Mouse (Mus musculus) lung, embryonic 16.5 days (tissue): ENCODE measurements around the gene Pkhd1. TPM values are rescaled to one million over a fixed set of nuclear protein-coding genes. Genes with fewer than 3 reads are reported as not detected.

Source experiments
- ATAC-seq: fragments of 200-750 bp; cut with Nextera tagmentation; 2 replicates; pipeline ENCODE4 v1.8.0; 2017; ENCODE audit warnings: low read depth, mild to moderate bottlenecking, moderate library complexity
- H3K27ac ChIP-seq: fragments of 300-500 bp; sonication (generic); 2 replicates; pipeline ENCODE4 v1.5.1; 2014; ENCODE audit warnings: mild to moderate bottlenecking, control low read depth, low read length
- H3K27me3 ChIP-seq: fragments of 300-500 bp; sonication (generic); 2 replicates; pipeline ENCODE4 v1.6.1; 2014; ENCODE audit warnings: low read depth, low read length, mixed read lengths; ENCODE audit not compliant: control insufficient read depth, insufficient read depth
- H3K36me3 ChIP-seq: fragments of 300-500 bp; sonication (generic); 2 replicates; pipeline ENCODE4 v1.6.1; 2014; ENCODE audit warnings: low read length; ENCODE audit not compliant: control insufficient read depth, insufficient read depth
- H3K4me1 ChIP-seq: fragments of 300-500 bp; sonication (generic); replicated peaks from 2 replicates; pipeline ENCODE4 v1.6.1; 2014; ENCODE audit warnings: low read length, mixed read lengths; ENCODE audit not compliant: control insufficient read depth, insufficient read depth
- H3K4me2 ChIP-seq: fragments of 300-500 bp; sonication (generic); 2 replicates; pipeline ENCODE4 v1.6.1; 2014; ENCODE audit warnings: low read depth, low read length, control low read depth
- H3K4me3 ChIP-seq: fragments of 300-500 bp; sonication (generic); 2 replicates; pipeline ENCODE4 v1.5.1; 2014; ENCODE audit warnings: mild to moderate bottlenecking, low read length, control low read depth
- H3K9ac ChIP-seq: fragments of 300-500 bp; sonication (generic); 2 replicates; pipeline ENCODE4 v1.6.1; 2014; ENCODE audit warnings: low read length, control low read depth
- H3K9me3 ChIP-seq: fragments of 300-500 bp; sonication (generic); 2 replicates; pipeline ENCODE4 v1.6.1; 2016; ENCODE audit warnings: low read length; ENCODE audit not compliant: control insufficient read depth
- WGBS: fragments of 180-500 bp; shearing (Covaris S2); extraction: QIAGEN DNeasy Blood & Tissue Kit; methylation state at CpG from one replicate; pipeline ENCODE4 v1.1.7; 2014; 5-methylcytosine and 5-hydroxymethylcytosine counted together
- polyA plus RNA-seq: library from polyadenylated mRNA; unstranded; fragments of >200 nt; fragmentation: Nextera tagmentation; extraction: Ambion mirVana; gene quantifications from 2 replicates; pipeline ENCODE4 v1.2.1, GENCODE M21; 2015

Gene Pkhd1
- polyA plus RNA-seq, 1 experiment from 2014 or later, result 0.80 TPM

DNA sequence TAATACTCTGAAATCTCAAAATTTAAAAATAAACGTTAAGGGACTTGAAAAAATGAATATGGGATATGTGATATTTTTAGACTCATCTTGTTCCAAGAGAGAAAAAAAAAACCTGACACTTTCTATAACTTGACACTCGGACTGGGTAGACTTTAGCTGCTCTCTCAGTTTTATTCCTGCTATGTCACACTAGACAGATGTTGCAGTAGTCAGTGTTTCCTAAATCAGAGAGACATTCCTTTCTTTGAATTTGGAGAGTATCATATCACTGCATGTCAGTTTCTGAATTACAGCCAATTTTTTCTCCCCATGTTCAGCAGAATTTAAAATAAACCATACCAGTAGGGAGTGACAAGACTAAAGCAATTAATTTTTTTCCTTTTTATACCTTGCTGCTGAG is 2.7 kb upstream of the Pkhd1 start:
- no peak overlapping the region for H3K27ac ChIP-seq
- H3K4me3 ChIP-seq, result no peak overlapping the region
- no peak for ATAC-seq
- H3K36me3 ChIP-seq, result no peaks in the 10 kb centered on the region
- no peaks in the 10 kb centered on the region for H3K4me1 ChIP-seq
- H3K9me3 ChIP-seq, result no peaks in the 10 kb centered on the region
- 36% methylated on average over 2 of the region's 2 CpGs for WGBS
- no peaks in the 10 kb centered on the region for H3K27me3 ChIP-seq
- no peak overlapping the region for H3K4me2 ChIP-seq
- no peak overlapping the region for H3K9ac ChIP-seq

DNA sequence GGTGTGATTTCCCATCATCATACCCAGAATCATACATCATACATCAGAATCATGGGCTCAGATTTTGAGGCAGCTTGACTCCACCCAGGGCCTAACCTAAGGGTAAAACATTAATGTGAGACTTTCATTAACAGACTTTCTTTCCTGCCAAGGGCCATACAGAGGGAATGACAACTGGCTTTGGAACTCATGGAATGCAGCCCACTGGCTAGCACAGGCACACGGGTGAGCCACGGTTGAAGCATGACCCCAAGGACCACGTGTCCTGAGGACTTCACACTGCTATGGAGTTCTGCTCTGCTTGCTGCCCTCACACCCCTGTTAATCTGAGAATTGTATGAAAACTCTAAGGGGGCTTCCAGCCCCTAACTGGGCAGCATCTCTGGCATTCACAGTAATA is 1.5 kb upstream of the Pkhd1 start:
- WGBS, result 36% methylated on average over 3 of the region's 3 CpGs
- H3K27ac ChIP-seq, result no peak overlapping the region
- no peak overlapping the region for H3K9ac ChIP-seq
- H3K4me1 ChIP-seq, result no peaks in the 10 kb centered on the region
- no peaks in the 10 kb centered on the region for H3K36me3 ChIP-seq
- no peak overlapping the region for H3K4me2 ChIP-seq
- no peak overlapping the region for H3K4me3 ChIP-seq
- ATAC-seq, result peak; percentile 60
- H3K27me3 ChIP-seq, result no peaks in the 10 kb centered on the region
- H3K9me3 ChIP-seq, result no peaks in the 10 kb centered on the region

DNA sequence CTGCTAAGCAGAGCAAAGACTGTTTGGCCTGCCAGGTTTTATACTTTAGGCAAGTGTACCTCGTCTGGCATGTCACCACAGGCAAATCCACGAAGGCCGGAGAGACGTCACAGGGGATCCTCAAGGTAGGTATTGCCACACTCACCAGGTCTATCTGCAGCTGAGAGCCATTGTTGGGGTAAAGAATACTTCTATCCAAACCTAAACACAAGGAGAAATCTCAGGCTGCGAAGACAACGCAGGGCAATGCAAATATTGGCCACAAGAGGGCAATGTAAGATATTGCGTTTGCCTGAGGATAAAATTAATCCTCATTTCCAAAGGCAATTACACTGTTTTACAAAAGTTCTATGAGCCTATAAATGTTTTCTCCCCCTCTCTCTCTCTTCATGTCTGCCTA is 5.2 kb downstream of the Pkhd1 start:
- 25% methylated on average over 7 of the region's 7 CpGs for WGBS
- H3K9ac ChIP-seq, result no peak overlapping the region
- H3K27ac ChIP-seq, result no peak overlapping the region
- ATAC-seq, result no peak
- H3K4me2 ChIP-seq, result no peak overlapping the region
- H3K36me3 ChIP-seq, result no peaks in the 10 kb centered on the region
- H3K27me3 ChIP-seq, result no peaks in the 10 kb centered on the region
- H3K4me3 ChIP-seq, result no peak overlapping the region
- no peaks in the 10 kb centered on the region for H3K9me3 ChIP-seq
- H3K4me1 ChIP-seq, result no peaks in the 10 kb centered on the region

DNA sequence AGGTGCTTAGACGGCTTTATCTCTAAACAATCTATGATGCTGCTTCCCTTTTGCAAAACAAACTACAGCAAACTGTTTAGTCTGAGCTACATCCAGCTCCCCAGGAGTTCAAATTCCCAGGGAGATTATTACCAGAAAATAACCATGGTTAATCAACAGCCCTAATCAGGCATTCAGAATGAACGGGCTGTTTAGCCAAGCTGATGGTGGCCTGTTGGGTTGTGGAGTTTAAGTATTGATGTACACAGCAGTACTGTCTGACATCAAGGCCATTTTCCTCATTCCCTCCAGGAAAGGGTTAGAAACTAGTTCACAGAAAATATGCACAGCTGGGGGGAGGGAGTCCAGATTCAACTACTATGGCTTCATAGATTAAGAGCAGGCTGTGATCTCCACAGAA is 12.4 kb downstream of the Pkhd1 start:
- Histone ChIP-seq H3K4me1 (no peaks in the 10 kb centered on the region), H3K27me3 (no peaks in the 10 kb centered on the region), H3K9ac (no peak overlapping the region), H3K9me3 (no peaks in the 10 kb centered on the region), H3K4me3 (no peak overlapping the region), H3K27ac (no peak overlapping the region), H3K36me3 (no peaks in the 10 kb centered on the region), H3K4me2 (no peak overlapping the region)
- ATAC-seq, result no peak
- WGBS, result 73% methylated on average over 2 of the region's 2 CpGs

DNA sequence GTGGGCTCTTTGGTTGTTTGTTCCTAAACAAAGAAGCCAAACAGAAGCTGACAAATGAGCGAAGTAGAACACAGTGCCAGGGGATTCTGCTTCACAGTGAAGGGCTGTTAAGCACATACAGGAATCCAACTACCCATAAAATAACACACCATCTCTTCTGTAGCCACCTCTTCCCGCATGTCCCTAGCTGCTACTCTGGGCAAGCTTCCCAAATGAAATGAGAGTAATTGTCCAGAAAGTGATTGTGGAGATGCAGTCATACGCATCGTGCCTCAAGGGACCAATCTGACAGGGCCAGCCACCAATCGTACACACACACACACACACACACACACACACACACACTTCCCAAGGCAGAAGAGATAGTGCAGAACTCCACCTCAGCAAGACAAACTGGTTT is 27.4 kb downstream of the Pkhd1 start:
- 79% methylated on average over 5 of the region's 5 CpGs for WGBS
- no peak for ATAC-seq
- H3K9me3 ChIP-seq, result no peaks in the 10 kb centered on the region
- H3K27me3 ChIP-seq, result no peaks in the 10 kb centered on the region
- no peak overlapping the region for H3K9ac ChIP-seq
- H3K4me1 ChIP-seq, result no peaks in the 10 kb centered on the region
- no peaks in the 10 kb centered on the region for H3K36me3 ChIP-seq
- no peak overlapping the region for H3K4me2 ChIP-seq
- H3K4me3 ChIP-seq, result no peak overlapping the region
- no peak overlapping the region for H3K27ac ChIP-seq

DNA sequence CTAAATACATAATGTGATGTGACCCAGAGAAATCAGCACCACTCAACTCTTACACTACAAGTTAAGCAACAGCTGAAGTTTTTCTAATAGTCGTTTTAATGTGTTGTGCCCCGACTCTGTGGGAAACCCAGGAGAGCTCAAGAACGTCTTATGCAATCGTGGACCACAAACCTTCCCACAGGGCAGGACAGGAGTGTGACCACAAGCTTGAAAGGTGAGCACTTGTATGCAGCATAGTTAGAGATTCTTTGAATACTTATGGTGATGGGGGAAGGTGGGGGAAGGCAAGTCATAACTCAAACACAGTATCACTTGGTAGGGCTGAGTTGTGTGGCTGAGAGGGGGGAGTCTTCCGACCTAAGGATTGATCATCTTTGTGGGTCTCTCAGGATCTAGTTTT is 46.4 kb downstream of the Pkhd1 start:
- whole genome bisulfite sequencing, result 62% methylated on average over 5 of the region's 5 CpGs
- Histone ChIP-seq H3K27me3 (no peaks in the 10 kb centered on the region), H3K9ac (no peak overlapping the region), H3K9me3 (no peaks in the 10 kb centered on the region), H3K4me2 (no peak overlapping the region), H3K4me3 (no peak overlapping the region), H3K36me3 (no peaks in the 10 kb centered on the region), H3K27ac (no peak overlapping the region), H3K4me1 (no peaks in the 10 kb centered on the region)
- ATAC-seq, result no peak

DNA sequence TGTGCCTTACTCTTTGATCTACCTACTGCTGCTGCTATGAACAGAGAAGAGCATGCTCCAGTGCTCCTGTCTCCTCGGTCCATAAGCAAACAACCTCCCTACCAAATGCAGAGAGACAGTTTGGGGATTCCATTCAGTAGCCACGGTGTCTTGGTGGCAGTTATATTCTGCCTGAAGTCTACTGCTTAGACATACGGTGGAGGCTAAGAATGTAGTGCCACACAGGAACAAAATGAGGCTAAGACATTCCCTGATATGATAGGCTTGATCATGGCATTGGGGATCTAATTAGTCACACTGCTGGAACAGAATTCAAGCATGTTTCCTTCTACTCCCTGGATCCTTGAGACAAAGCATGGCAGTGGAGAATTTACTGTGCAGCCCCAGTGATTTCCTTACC is 48.4 kb downstream of the Pkhd1 start:
- Histone ChIP-seq H3K4me1 (no peaks in the 10 kb centered on the region), H3K36me3 (no peaks in the 10 kb centered on the region), H3K9ac (no peak overlapping the region), H3K4me2 (no peak overlapping the region), H3K27ac (no peak overlapping the region), H3K9me3 (no peaks in the 10 kb centered on the region), H3K4me3 (no peak overlapping the region), H3K27me3 (no peaks in the 10 kb centered on the region)
- no peak for ATAC-seq
- WGBS, result 63% methylated on average over 3 of the region's 3 CpGs

DNA sequence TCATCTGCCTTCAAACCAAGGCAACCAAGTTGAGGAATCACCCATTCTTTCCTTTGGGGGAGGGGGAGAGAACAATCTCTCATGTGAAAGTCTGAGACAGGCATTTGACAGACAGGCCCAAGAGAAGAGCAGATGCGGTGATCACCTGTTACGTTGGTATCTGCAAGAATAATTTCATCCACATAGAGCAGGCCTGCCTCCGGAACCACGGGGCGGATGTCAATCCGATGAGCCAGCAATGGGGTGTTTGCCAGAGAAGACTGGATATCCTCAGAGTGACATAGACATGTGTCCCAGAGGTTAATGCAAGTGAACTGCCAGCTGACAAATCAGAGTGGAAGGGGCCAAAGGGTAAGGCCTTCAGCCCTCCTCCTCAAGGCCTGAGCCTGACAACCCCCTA is 59.4 kb downstream of the Pkhd1 start:
- H3K9me3 ChIP-seq, result no peaks in the 10 kb centered on the region
- no peaks in the 10 kb centered on the region for H3K4me1 ChIP-seq
- no peak overlapping the region for H3K4me3 ChIP-seq
- no peak overlapping the region for H3K9ac ChIP-seq
- no peaks in the 10 kb centered on the region for H3K36me3 ChIP-seq
- 82% methylated on average over 6 of the region's 6 CpGs for WGBS
- H3K4me2 ChIP-seq, result no peak overlapping the region
- no peaks in the 10 kb centered on the region for H3K27me3 ChIP-seq
- ATAC-seq, result no peak
- H3K27ac ChIP-seq, result no peak overlapping the region

DNA sequence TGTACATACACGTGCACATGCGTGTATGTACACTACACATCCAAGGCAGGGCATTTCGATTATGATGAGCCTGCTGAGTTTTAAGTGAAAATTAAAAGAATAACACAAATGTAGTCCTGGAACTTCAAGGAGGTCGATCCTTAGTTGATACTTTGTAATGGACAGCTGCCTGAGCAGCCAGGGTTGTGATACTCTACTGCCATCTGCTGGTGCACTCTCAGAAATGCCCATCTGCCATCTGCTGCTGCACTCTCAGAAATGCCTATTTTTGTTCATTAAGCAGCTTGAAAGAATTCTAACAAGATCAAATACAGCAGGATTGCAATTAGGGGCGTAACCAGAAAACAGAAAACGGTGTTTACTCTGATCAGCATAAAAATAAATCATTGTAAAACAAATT is 63.5 kb downstream of the Pkhd1 start:
- no peak overlapping the region for H3K27ac ChIP-seq
- H3K9ac ChIP-seq, result no peak overlapping the region
- no peaks in the 10 kb centered on the region for H3K9me3 ChIP-seq
- H3K4me1 ChIP-seq, result no peaks in the 10 kb centered on the region
- H3K4me2 ChIP-seq, result no peak overlapping the region
- no peaks in the 10 kb centered on the region for H3K27me3 ChIP-seq
- WGBS, result 25% methylated on average over 6 of the region's 6 CpGs
- no peaks in the 10 kb centered on the region for H3K36me3 ChIP-seq
- H3K4me3 ChIP-seq, result no peak overlapping the region
- no peak for ATAC-seq

DNA sequence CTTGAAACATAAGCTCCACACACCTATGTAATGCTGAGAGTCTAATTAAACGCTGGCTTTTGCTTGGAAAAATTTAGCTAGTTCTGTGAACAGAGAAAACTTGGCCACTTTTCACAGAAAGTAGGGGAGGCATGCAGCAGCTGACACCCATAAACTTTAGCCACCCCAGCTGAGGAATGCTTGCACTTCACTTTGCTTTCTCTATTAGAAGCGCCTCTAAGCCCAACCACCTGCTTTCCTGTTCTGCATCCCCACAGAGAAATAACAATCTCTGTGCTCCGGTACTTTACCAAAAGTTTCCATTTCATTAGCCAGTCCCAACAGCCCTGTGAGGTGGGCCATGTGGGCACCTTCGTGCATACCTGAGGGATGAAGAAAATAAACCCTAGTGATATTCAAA is 66.5 kb downstream of the Pkhd1 start:
- Histone ChIP-seq H3K9me3 (no peaks in the 10 kb centered on the region), H3K4me2 (no peak overlapping the region), H3K36me3 (no peaks in the 10 kb centered on the region), H3K9ac (no peak overlapping the region), H3K27ac (no peak overlapping the region), H3K4me1 (no peaks in the 10 kb centered on the region), H3K4me3 (no peak overlapping the region), H3K27me3 (no peaks in the 10 kb centered on the region)
- ATAC-seq, result no peak
- 68% methylated on average over 4 of the region's 4 CpGs for WGBS
